Mouse (Mus musculus): ENCODE results near the gene Man2b1.
A peak's percentile ranks its signal among the peaks of the same experiment; 100 is the strongest.
"Not testable (repeated sequence)": the region's sequence is repeated elsewhere in the genome, so short reads cannot be mapped to it uniquely, and the experiment has no call there.

The Man2b1 gene

GRCm38 (mm10) chr8:85119052-85119981 lies 36.2 kb downstream of the Man2b1 start:
- no peak for DNase-seq (ENCODE audit: low read depth in 1 of 2, low spot score in 2 of 2)

GRCm38 (mm10) chr8:85120251-85120650 lies 37.2 kb downstream of the Man2b1 start:
- not testable (repeated sequence) for DNase-seq (ENCODE audit: low read depth in 1 of 2, low spot score in 2 of 2)

GRCm38 (mm10) chr8:85122995-85123394 lies 39.9 kb downstream of the Man2b1 start, which contains the start of gene Zfp791:
Gene Zfp791 (minus strand): TSS chr8:85123095.
- no peak for DNase-seq (ENCODE audit: low read depth in 1 of 2, low spot score in 2 of 2)

DNA sequence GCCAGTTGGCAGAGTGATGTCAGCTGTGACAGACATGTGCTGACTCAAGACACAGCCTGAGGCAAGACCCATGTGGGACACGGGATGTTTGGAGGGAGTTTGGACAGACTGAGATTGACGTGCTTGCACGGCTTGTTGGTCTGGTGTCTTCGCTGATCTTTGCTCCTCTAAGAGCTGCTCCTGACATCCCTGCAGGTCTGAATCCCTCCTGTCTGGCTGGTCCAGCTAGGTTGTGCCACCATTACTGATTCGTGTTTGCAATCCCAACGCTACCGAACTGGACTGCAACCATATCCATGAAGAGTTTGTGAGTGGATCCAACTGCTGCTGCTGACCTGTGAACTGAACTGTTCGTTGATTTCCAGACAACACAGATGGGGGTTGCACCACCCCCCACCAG lies 40.6 kb downstream of the Man2b1 start:
- DNase-seq (ENCODE audit: low read depth in 1 of 2, low spot score in 2 of 2): no peak

DNA sequence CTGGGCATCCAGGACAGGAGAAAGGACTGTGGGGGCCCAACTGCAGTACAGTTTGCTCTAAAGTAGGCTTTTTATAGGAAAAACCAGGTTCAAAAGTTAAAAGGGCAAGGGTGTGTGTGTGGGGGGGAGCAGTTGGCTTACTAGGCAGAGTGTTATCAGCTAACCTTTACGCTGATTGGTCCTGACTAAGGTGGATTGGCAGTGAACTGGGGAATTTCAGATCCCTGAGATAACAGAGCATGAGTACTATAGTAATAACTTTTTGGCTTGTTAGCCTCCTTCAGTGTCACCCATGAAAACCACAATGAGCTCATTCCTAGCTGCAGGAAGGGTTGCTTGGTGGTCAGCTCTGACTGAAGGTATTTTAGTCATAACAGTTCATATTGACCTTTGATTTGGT lies 49.3 kb downstream of the Man2b1 start:
- DNase-seq (ENCODE audit: low read depth in 1 of 2, low spot score in 2 of 2): no peak

DNA sequence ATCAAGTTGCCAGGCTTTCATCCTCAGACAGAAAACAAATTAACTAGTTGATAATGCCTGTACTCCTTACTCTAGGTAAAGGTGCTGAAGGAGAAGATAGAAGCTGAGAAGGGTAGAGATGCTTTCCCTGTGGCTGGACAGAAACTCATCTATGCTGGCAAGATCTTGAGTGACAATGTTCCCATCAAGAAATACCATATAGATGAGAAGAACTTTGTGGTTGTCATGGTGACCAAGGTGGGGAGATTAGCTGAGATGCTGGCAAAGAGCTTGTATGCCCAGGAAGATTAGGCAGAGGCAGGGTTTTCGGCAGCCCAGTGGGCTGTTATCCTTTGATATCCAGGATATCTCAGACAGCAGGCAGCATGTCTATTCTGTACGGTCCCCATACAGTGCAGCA lies 52.6 kb downstream of the Man2b1 start:
- DNase-seq (ENCODE audit: low read depth in 1 of 2, low spot score in 2 of 2): not testable (repeated sequence)

GRCm38 (mm10) chr8:85142516-85142915 lies 59.4 kb downstream of the Man2b1 start:
- peak; percentile 15 to 34 for DNase-seq (ENCODE audit: low read depth in 1 of 2, low spot score in 2 of 2)

All from monocyte, adult 2 months (primary cell).